Mouse (Mus musculus) bone marrow macrophage, adult 2 months (primary cell): ENCODE measurements around the gene 0610030E20Rik. TPM values are rescaled to one million over a fixed set of nuclear protein-coding genes. Genes with fewer than 3 reads are reported as not detected.

ENCODE experiments used
- H3K27ac ChIP-seq: 2 replicates; pipeline ENCODE4 v1.5.1; 2012; ENCODE audit warnings: low read depth, low read length; ENCODE audit not compliant: insufficient read depth
- H3K4me1 ChIP-seq: 2 replicates; pipeline ENCODE4 v1.6.1; 2012; ENCODE audit warnings: low read length; ENCODE audit not compliant: control insufficient read depth, insufficient read depth
- H3K4me3 ChIP-seq: 2 replicates; pipeline ENCODE4 v1.5.1; 2012; ENCODE audit warnings: mild to moderate bottlenecking, low read length, moderate library complexity; ENCODE audit not compliant: insufficient read depth
- CTCF ChIP-seq: IDR thresholded peaks from 2 replicates; pipeline ENCODE4 v1.5.1; 2012; ENCODE audit warnings: low read depth, mild to moderate bottlenecking, low read length, moderate library complexity
- POLR2A ChIP-seq: IDR thresholded peaks from 2 replicates; pipeline ENCODE4 v1.6.1; 2012; ENCODE audit warnings: mild to moderate bottlenecking, low read depth, low read length, borderline replicate concordance
- polyA plus RNA-seq: library from polyadenylated mRNA; stranded (reverse); fragments of >200 nt; gene quantifications from 2 replicates; pipeline ENCODE4 v1.2.4, GENCODE M21; 2012; ENCODE audit not compliant: missing spikeins, insufficient read depth, insufficient read length

Gene 0610030E20Rik
- polyA plus RNA-seq, 1 experiment: 33.9 TPM

GRCm38 (mm10) chr6:72358086-72358764, 11.1 kb downstream of the 0610030E20Rik start:
- Histone ChIP-seq H3K4me1 (peaks cover 11% of the 10 kb centered on the region), H3K27ac (no peak overlapping the region), H3K4me3 (no peak overlapping the region)
- TF ChIP-seq POLR2A (no peak), CTCF (no peak)

- Histone ChIP-seq H3K4me1 (peaks cover 10% of the 10 kb centered on the region), H3K4me3 (no peak overlapping the region), H3K27ac (no peak overlapping the region)
- no peak for TF ChIP-seq CTCF
- no peak for TF ChIP-seq POLR2A
Observed at GRCm38 (mm10) chr6:72359343-72359742, 12.2 kb downstream of the 0610030E20Rik start.

GRCm38 (mm10) chr6:72359891-72360598, 12.9 kb downstream of the 0610030E20Rik start:
- Histone ChIP-seq H3K4me1 (peaks cover 5% of the 10 kb centered on the region), H3K4me3 (no peak overlapping the region), H3K27ac (no peak overlapping the region)
- TF ChIP-seq CTCF: no peak
- no peak for TF ChIP-seq POLR2A

GRCm38 (mm10) chr6:72360599-72360935, 13.4 kb downstream of the 0610030E20Rik start:
- Histone ChIP-seq H3K4me3 (no peak overlapping the region), H3K4me1 (peaks cover 5% of the 10 kb centered on the region), H3K27ac (no peak overlapping the region)
- no peak for TF ChIP-seq CTCF
- TF ChIP-seq POLR2A: no peak

- Histone ChIP-seq H3K4me3 (peak overlapping the region; percentile 91), H3K4me1 (peaks cover 5% of the 10 kb centered on the region), H3K27ac (no peak overlapping the region)
- TF ChIP-seq CTCF (no peak), POLR2A (no peak)
Observed at GRCm38 (mm10) chr6:72361121-72361551, 14.0 kb downstream of the 0610030E20Rik start.

GRCm38 (mm10) chr6:72362132-72363028, 15.3 kb downstream of the 0610030E20Rik start:
- Histone ChIP-seq H3K4me1 (peaks cover 10% of the 10 kb centered on the region), H3K4me3 (peak overlapping the region; percentile 91), H3K27ac (peak overlapping the region; percentile 64)
- TF ChIP-seq POLR2A (0 out of 2 replicates have a peak, but pooled peaks have one; percentile 69), CTCF (peak; percentile 65)

GRCm38 (mm10) chr6:72364009-72364408, 16.9 kb downstream of the 0610030E20Rik start:
- no peak overlapping the region for H3K4me3 ChIP-seq
- H3K4me1 ChIP-seq: peaks cover 10% of the 10 kb centered on the region

GRCm38 (mm10) chr6:72364985-72365384, 17.9 kb downstream of the 0610030E20Rik start:
- Histone ChIP-seq H3K27ac (no peak overlapping the region), H3K4me3 (no peak overlapping the region), H3K4me1 (peaks cover 10% of the 10 kb centered on the region)
- TF ChIP-seq CTCF: no peak
- TF ChIP-seq POLR2A: no peak

More at GRCm38 (mm10) chr6:72364009-72364408, 16.9 kb downstream of the 0610030E20Rik start:
- TF ChIP-seq POLR2A (no peak), CTCF (no peak)
- no peak overlapping the region for H3K27ac ChIP-seq

- Histone ChIP-seq H3K4me1 (peaks cover 5% of the 10 kb centered on the region), H3K4me3 (no peak overlapping the region), H3K27ac (no peak overlapping the region)
- no peak for TF ChIP-seq POLR2A
- no peak for TF ChIP-seq CTCF
Observed at GRCm38 (mm10) chr6:72366304-72366703, 19.2 kb downstream of the 0610030E20Rik start.
